Mouse (Mus musculus): ENCODE results near the gene Haus2.
"Not testable (repeated sequence)": the region's sequence is repeated elsewhere in the genome, so short reads cannot be mapped to it uniquely, and the experiment has no call there.

Haus2 gene
- long read RNA-seq, experiment 1, transcript Haus2-203 (6 exons, 3,154 nt) = major isoform, 5 of 8 reads
- long read RNA-seq, experiment 1, partial matches to known transcripts = 0 of 8 reads
- long read RNA-seq, experiment 1, other reads (novel, unspliced or antisense) = 0 of 8 reads
- long read RNA-seq, experiment 2, transcript Haus2-203 (6 exons, 3,154 nt) = major isoform, 9 of 11 reads
- long read RNA-seq, experiment 2, partial matches to known transcripts = 0 of 11 reads
- long read RNA-seq, experiment 2, other reads (novel, unspliced or antisense) = 1 of 11 reads

DNA sequence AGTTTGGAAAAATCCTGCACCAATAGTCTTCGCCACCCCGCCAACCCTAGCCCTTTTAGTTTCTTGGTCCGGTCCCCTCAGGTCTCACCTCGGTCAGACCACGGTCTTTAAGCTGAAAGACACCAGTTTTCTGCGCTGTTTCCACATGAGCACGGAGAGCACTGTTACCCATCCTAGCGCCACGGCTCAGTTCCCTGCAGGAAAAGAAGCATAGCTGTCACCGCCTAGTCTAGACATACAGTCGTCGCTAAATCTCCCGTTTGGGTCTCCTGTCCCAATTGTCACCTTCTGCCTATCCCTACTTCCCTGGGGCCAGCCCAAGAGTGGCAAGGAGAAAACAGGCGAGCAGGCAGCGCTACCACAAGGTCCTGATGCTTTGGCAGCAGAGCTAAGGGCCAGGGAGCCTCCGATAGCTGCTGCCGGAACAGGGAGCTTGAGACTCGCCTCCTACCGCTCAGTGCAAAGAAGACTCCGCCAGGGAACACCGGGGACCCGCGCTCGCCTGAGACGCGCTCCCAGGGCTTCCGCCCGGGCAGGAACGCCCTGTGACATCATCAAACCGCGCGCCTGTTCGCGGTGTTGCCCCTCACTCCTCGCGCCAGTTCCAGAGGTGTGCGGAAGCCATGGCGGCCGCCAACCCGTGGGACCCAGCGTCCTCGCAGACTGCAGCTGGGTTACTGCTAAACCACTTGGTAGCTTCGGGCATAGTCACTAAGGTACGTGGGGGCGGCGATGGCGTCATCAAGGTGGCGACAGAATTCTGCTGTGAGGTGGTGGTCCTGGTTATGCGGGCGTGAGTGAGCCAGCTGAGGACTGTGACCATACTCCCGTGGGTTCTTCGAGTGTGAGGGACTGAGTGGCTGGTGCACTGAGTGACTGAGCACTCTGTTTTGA lies at the start of gene Haus2, which contains the start of gene Lrrc57:
TSS of gene Haus2 (plus strand) at position 554 of the 894 bp plus-strand sequence.
TSS of gene Lrrc57 (minus strand) at position 691 of the 894 bp plus-strand sequence.
- intact Hi-C loops (cut with DNase I) = loop anchor here (5.0 kb wide), 3 partner anchors 42 to 127 kb away; partner anchors contain the start of gene Snap23

DNA sequence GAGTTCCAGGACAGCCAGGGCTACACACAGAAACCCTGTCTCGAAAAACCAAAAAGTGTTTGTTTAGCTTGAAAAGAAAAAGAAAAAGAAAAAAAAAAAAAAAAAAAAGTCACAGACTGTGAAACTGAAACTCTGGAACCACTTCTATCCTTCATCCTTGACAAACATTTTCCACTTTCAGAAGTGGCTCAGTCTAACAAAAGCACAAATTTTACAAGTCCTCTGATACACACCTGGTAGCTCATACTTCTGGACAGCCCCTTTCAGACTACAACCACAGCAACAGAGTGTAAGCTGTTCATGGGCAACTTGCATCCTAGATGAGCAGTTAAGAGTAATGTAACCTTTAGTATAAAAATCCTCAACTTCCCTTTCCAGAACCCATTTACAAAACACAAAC lies 47.7 kb upstream of the Haus2 start:
- intact Hi-C loops (cut with DNase I) = no loop called here

DNA sequence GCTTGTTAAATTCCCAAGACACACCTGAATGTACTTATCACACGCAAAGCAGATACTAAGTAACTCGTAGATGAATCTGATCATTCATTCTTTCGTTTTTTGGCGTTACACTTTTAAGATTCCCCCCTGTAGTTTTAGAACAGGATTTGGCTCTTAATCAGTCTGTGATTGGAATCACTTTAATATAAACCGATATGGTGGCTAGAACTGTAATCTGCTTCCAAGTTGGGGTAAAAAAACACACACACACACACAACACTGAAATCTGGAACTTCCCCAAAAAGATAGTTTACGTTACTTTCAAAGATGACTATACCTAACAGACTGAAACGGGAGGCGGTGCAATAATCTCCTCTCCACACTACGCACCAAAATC lies 46.3 kb upstream of the Haus2 start:
- intact Hi-C loops (cut with DNase I) = no loop called here

DNA sequence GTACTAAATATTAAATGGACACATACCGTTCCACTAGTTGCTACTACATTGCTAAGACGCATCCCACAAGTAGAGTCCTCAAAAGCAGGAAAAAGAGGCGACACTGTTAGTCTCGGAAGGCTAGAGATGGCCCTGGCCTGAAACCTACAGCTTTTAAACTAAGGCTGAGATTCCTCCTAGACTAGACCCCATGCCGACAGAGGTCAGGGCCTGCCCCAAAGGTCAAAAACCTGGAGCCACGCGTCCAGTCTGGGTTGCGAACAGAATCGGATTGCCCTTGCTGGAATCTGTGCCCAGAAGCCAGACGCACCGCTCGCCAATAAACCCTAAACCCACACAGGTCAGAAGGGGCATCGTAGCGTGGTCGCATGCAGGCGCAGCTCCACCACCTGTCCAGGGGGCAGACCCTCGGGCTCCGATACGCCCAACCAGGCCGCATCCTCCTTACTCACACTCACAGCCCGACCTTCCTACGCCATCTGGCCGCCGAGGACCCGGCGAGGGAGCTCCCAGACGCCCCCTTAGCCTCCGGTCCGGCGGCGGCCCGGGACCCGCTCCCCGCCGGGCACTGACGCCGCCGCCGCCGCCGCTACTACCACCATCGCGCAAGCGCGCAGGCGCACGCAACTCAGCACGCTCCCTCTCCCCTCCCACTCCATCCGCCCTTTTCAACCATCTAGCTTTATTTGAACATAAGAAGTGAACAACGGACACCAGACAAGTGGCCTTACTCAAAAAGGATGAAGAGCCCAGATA lies 45.8 kb upstream of the Haus2 start, which contains the start of gene Zfp106:
TSS of gene Zfp106 (minus strand) at position 609 of the 756 bp plus-strand sequence.
- intact Hi-C loops (cut with DNase I) = no loop called here

DNA sequence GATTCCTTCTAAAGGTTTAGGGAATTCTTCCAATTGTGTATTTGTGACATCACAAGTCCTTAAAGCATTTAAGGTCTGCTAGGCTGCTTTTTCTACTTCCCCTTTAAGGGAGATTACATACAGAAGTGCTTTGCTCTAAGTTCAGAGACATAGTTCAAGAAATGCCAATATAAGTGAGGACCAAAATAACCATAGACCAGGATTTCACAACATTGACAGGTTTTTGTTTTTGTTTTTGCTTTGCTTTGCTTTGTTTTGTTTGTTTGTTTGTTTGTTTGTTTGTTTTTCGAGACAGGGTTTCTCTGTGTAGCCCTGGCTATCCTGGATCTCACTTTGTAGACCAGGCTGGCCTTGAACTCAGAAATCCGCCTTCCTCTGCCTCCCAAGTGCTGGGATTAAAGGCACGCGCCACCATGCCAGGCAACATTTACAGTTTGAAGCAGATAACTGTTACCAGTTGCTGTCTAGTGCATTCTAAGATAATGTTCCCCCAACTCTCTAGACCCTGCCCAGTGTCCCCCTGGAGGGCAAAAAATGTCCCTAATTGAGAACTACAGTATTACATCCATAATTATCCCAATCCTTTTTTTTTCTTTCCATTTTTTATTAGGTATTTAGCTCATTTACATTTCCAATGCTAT lies 44.5 kb upstream of the Haus2 start:
- intact Hi-C loops (cut with DNase I) = loop anchor here (5.0 kb wide), 1 partner anchor 43 kb away; the partner anchor contains the start of genes Haus2 and Lrrc57

DNA sequence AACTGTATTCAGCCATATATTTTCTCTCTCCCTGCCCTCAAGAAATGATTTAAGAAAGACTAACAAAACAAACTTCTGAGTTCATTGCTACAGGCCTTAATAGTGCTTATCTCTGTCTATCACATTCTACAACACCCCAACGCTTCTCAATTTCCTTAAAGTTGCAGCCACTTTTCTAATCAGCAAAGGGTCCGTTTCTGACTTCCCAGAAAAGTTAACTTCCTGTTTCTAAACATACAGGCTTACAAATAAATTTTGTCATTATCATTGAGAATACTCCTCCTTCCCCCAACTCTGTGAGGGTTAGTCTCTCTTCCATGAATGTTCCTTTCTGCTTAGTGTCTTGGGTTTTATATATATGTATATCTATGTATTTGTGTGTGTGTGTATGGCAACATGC lies 43.8 kb upstream of the Haus2 start:
- intact Hi-C loops (cut with DNase I) = loop anchor here (5.0 kb wide), 1 partner anchor 42 kb away; the partner anchor contains the start of genes Haus2 and Lrrc57

DNA sequence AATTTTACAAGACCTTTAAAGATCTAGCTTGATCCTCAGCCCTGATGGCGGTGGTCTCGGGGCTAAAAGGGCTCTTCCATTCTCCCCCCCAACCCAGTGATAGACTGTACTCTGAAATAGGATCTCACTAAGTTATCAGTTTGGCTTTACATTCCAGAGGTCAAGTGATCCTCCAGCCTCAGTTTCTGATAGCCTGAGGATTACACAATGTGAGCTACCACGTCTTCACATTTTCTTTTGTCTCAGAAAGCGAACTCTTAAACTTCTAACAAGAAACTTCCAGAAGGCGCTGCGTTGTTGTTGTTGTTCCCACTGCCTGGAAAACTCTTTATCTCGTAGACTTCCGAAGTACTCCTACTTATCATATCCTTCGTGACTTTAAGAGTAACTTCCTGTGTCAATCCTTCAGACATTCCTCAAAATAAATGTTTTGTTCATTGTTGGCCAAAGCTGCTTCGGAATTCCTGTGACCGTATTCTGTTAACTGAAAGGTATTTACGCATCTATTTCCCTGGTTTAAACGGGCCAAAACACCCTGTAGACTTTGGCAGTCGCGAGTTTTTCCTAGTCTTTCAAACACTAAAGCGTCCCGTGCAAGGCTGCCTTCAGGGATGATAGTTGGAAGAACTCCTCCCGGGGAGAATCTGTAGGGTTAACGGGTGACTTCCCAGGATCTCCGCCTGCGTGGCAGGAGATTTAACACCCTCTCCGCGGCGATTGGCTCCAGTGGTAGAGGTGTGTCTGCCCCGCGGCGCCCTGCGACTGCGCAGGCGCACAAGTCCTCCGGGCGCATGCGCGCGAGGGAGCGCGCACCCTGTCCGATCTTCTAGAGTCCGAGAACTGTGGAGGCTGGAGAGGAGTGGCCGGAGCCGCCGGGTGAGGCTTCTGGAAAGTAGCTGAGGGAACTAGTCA lies 42.0 kb upstream of the Haus2 start, which contains the start of gene Snap23:
TSS of gene Snap23 (plus strand) at position 786 of the 912 bp plus-strand sequence.
- intact Hi-C loops (cut with DNase I) = loop anchor here (5.0 kb wide), 1 partner anchor 40 kb away; the partner anchor contains the start of genes Haus2 and Lrrc57

DNA sequence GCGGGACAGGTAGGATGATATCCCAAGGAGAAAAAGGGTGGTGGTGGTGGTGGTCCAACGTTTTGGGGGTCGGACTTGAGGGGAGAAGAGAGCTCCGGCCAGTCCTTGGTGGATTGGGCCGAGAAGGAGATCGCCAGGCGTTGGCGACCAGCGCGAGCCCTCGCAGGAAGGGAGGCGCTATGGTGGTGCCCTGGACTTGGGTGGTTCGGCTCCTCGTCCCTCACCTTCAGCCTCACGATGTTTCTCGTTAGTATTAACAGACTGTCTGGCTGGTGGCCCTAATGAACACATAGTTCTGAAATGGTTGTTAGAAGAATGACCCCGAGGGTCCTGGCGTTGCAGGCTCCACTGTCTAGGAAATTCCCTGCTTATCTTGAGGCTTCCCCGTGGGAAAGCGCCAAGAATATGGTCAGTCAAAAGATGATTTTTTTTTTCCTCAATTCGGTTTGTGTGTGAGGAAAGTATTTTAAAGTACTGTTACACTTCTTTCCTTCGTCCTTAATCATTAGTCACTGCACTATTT lies 41.3 kb upstream of the Haus2 start:
- intact Hi-C loops (cut with DNase I) = loop anchor here (5.0 kb wide), 1 partner anchor 39 kb away; the partner anchor contains the start of genes Haus2 and Lrrc57

DNA sequence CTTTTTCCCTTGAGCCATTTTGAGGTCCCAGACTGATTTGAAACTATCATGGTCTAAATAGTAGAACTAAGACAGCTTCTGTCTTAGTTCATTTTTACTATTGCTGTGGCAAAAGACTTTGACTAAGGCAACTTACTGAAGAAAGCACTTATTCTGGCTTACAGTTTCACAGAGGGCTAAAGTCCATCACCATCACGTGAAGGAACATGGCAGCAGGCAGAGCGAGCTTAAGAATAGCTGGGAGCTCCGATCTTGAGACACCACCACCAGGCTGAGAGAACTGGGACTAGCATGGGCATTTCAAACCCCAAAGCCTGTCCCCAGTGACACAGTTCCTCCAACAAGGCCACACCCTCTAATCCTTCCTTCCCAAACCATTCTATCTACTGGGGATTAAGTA lies 38.1 kb upstream of the Haus2 start:
- intact Hi-C loops (cut with DNase I) = no loop called here

DNA sequence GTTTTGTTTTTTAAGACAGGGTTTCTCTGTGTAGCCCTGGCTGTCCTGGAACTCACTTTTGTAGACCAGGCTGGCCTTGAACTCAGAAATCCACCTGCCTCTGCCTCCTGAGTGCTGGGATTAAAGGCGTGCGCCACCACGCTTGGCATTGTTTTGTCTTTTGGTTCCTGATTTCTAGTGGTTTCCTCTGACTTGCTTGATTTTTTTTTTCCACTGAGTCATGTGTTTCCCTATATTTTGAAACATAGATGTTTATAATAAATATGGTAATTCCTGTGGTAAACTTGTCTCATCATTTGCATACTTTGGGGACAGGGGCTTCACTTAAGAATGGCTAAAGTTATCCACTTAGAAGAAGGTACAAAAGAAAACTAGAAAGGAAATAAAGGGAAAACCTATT lies 37.0 kb upstream of the Haus2 start:
- intact Hi-C loops (cut with DNase I) = not testable (repeated sequence)

DNA sequence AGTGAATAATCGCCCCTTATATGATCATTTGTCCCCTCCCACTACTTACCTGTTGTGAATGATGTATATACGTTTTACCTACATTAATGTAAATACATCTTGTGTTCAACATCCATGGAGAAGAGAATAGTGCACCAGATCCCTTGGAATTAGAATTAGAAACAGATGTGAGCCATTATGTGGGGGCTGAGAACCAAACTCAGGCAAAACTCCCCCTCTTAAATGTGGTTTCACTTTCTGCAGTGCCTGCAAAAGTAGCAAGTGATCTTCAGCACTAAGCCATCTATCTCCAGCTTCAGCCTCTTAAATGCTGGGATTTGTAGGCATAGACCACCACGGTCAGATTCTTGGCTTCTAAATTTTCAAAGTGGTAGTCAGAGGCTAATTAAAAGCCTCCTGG lies 34.1 kb upstream of the Haus2 start:
- intact Hi-C loops (cut with DNase I) = no loop called here

DNA sequence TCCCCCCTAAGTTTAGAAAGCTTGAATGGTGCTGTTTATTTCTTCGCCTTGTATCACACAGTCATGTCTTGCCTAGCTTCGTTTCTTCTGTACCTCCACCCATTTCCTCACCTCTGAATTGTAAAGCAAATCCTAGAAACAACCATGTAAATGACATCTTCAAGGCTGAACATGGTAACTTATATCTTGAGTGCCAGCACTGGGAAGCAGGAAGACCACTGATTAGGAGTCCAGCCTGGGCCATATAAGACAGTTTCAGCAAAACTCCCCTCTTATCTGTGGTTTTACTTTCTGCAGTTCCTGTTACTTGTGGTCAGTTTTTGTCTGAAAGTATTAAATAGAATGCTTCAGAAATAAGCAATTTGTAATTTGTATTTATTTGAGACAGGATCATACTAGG lies 33.2 kb upstream of the Haus2 start:
- intact Hi-C loops (cut with DNase I) = no loop called here

DNA sequence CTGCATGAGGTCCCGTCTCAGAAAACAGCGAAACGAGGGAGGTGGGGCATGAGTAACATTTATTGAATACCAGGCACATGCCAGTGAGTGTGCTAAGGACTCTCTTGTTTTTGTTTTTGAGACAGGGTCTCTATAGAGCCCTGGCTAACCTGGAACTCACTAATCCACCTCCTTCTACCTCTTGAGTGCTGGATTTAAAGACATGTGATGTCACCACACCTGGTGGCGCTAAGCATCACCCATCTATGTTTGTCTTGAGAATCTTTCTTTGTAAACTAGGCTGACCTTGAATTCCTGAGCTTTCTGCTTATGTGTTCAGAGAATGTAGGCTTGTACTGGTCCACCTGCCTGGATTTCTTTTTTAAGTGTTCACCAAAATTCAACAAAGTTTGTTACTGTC lies 31.4 kb upstream of the Haus2 start:
- intact Hi-C loops (cut with DNase I) = no loop called here

DNA sequence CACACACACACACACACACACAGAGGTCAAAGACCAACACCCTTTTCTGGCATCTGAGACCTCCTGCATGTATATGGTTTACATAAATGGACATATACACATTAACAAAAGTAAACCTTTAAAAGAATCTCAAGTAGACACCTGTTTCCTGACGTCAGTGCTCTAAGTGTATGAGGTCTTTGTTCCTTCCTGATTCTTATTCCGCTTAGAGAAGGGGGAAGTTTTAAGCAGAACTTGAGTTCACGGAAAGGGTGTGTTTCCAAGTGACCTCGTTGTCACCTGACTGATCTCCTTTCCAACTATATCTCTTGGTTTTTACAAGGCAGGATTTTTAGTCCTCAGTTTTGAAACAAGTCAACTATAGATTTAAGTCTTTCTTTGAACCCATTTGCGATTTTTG lies 30.9 kb upstream of the Haus2 start:
- intact Hi-C loops (cut with DNase I) = no loop called here

DNA sequence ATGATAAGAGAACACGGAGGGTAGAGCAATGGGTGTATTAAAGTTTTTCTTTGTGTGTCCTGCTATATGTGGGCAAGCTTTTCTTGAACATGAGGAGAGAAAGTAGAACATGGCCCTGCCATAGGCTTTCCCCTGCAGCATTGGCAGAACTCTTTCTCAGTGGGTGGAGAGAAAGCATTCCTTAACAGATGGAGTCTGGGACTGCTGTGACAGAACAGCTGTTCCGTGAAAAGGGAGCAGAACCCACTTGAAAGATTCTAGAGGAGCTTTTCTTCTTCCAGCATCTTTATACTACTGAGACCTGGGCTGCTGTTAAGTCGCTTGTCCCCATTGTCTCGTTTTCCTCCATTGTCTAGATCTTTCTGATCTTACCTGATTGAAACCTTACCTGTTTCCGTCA lies 19.4 kb upstream of the Haus2 start:
- intact Hi-C loops (cut with DNase I) = no loop called here

DNA sequence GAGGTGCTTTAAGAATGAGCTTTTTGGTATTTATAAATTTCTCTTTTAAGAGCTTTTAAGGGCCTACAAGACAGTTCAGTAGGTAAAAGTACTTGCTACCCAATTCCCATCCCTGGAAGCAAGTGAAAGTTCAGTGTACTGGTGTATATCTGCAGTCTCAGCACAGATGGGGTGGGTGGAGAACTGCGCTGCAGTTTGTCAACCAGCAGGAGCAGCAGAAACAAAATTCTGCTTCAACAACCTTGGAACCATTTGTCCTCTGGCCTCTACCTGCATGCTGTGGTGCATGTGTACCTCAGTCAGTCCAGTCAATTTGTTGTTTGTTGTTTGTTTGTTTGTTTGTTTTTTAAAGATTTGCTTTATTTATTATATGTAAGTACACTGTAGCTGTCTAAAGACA lies 17.0 kb upstream of the Haus2 start:
- intact Hi-C loops (cut with DNase I) = no loop called here

DNA sequence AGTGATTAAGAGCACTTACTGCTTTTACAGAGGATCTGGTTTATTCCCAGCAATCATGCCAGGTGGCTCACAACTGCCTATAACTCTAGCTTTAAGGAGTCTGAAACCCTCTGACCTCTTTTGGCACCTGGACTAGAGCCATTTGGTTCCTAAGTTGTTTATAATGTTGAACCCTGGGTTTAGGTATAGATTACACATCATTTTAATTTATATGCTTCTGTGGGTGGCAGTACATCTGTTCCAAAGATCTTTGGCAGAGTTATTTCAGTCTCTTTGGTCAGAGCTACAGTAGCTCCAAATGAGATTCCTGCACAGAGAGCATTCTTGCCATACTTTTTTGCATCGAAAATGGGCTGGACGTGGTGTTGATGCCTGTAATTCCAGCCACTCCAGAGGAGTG lies 11.4 kb upstream of the Haus2 start:
- intact Hi-C loops (cut with DNase I) = no loop called here

DNA sequence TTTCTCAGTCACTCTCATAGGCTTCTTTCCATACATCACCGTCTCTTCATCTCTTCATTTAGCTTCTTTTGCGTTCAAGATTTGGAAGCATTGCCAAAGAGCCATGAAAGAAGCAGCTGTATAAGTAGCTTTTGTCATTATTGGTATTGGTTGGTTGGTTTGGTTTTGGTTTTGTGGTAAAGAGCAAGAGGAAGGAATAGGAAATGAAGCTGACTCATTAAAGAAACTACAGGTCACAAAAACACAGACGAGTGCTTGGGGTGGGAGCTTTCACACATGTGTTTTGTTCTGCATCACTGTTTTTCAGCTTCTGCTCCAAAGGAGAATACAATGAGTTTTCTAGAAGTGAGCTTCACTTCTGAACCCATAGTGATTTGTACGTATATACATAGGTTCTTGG lies 9.7 kb upstream of the Haus2 start:
- intact Hi-C loops (cut with DNase I) = no loop called here

DNA sequence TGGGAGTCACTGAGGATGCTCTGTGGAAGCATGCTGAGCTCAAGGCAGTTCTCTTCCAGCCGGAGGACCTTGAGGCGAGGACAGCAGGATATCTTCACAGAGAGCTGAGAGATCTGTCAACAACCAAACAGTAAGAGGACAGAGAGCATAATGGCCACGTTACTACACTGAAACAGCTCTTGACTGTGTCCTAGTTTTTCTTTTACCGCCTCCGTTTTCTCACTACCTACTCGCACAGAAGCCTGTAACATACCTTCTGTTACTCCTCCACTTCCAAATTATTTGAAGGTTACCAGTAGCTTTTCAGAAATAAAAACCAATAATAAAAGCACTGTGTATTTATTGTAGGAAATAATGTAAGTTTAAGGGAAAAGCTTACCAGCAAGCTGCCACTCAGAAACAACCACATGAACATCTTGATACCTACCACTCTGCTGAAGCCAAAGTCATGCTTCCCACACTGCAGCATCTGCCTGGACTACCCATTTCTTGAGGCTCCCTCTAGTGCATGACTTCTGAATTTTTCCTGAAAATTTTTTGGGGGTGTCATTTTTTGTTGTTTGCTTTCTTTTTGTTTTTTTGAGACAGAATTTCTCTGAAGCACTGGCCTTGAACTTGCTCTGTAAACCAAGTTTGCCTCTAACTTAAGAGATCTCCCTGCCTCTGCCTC lies 3.0 kb upstream of the Haus2 start:
- intact Hi-C loops (cut with DNase I) = loop anchor here (5.0 kb wide), 3 partner anchors 39 to 124 kb away; partner anchors contain the start of gene Snap23

Data from adrenal gland (tissue).